Mouse (Mus musculus): ENCODE measurements around the gene Hadh. TPM values are rescaled to one million over a fixed set of nuclear protein-coding genes. Genes with fewer than 3 reads are reported as not detected.

Hadh gene
- polyA plus RNA-seq, 1 experiment from 2014 or later = 142 TPM

DNA sequence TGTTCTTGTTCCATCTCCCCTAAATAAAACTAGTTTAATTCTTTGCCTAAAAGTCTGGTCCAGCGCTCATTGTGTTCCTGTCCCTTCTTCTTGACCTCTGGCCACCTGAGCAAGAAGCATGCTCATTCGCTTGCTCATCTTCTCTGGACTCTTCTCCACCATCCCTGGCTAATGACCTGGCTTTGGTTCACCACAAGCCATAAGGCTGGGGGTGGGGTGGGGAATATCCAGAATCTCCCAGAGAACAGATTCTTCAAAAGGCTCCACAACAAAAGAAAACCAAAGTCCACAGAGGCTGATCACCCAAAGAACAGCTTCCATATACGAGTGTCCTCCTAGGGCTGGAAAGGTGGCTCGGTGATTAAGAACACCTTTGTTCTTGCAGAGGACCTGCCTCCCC, 16.9 kb downstream of the Hadh start:
- Histone ChIP-seq H3K9ac (no peak overlapping the region), H3K36me3 (peaks cover 21% of the 10 kb centered on the region), H3K4me2 (no peak overlapping the region), H3K4me1 (replicated peaks) (peaks cover 51% of the 10 kb centered on the region), H3K9me3 (replicated peaks) (peaks cover 8% of the 10 kb centered on the region; the same call in 1 of the 2 replicates), H3K27ac (ENCODE audit: poor library complexity, severe bottlenecking) (no peak overlapping the region), H3K27me3 (replicated peaks) (no peaks in the 10 kb centered on the region), H3K4me3 (no peak overlapping the region)
- WGBS = 94% methylated on average over 4 of the region's 4 CpGs
- ATAC-seq (ENCODE audit: insufficient number of reproducible peaks, low FRiP score) = no peak

DNA sequence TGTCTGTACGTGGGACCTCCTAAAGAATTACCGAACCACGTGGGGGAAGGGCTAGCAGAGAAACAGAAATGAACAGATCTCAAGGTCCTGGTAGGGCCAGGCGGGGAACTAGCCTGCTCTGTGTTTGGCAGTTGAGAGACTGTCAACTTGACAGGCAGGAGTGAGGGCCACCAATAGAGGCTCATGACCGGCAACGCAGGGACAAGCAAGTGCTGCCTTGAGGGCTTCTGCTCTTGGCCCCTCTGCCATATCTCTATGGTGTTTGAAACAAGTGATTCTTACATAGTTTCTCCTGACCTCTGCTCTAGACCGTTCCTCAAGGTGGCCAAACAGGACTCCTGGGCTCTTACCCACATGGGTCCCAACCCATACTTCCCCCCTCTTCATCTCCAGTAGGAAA, 20.3 kb downstream of the Hadh start:
- Histone ChIP-seq H3K9ac (no peak overlapping the region), H3K4me2 (no peak overlapping the region), H3K36me3 (peaks cover 46% of the 10 kb centered on the region), H3K4me1 (replicated peaks) (peaks cover 42% of the 10 kb centered on the region), H3K27me3 (replicated peaks) (no peaks in the 10 kb centered on the region), H3K27ac (ENCODE audit: poor library complexity, severe bottlenecking) (no peak overlapping the region), H3K4me3 (no peak overlapping the region), H3K9me3 (replicated peaks) (peaks cover 8% of the 10 kb centered on the region; the same call in 1 of the 2 replicates)
- ATAC-seq (ENCODE audit: insufficient number of reproducible peaks, low FRiP score) = peak; percentile 30; the same call in 1 of the 2 replicates
- WGBS = 54% methylated on average over 7 of the region's 7 CpGs

DNA sequence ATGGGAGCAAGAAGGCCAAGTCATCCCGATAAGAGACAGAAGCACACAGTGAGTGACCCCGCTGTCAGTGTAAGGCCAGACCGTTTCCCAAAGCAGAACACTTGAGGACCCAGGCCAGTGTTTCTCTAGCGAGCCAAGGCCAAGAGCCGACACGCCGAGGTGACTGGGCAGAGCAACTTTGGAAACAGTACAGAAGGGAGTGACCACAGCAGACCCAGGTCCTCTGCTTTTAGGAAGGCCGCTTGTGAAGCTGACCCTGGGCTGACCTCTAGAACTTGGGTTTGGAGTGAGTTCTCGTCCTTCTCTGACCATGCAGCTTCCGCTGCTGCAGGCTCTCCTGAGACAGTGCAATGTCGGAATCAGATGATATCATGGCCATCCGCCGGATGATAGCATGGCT, 20.9 kb downstream of the Hadh start:
- H3K27ac ChIP-seq (ENCODE audit: poor library complexity, severe bottlenecking) = no peak overlapping the region

DNA sequence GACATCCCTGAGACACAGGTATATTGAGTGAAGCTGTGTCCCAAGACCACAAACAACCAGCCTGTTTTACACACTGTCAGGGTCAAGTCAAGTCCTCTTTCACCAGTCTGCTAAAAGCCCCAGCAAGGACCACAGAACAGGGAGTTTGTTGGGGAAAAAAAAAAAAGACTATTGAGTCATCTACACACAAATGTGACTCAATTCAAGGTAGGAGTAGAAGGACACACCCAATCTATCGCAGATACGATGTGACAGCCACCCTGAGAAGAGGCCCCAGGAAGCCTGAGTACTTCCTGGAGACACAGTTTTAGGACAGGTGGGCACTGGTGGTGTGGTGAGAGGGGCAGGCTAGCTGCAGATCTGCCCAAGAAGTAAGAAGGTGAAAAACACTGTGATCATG, 21.6 kb downstream of the Hadh start:
- Histone ChIP-seq H3K4me2 (no peak overlapping the region), H3K9ac (no peak overlapping the region), H3K36me3 (peaks cover 48% of the 10 kb centered on the region), H3K4me3 (no peak overlapping the region), H3K27me3 (replicated peaks) (no peaks in the 10 kb centered on the region), H3K4me1 (replicated peaks) (peaks cover 45% of the 10 kb centered on the region), H3K27ac (ENCODE audit: poor library complexity, severe bottlenecking) (no peak overlapping the region), H3K9me3 (replicated peaks) (peaks cover 5% of the 10 kb centered on the region; the same call in 1 of the 2 replicates)
- WGBS = 81% methylated on average over 2 of the region's 2 CpGs
- no peak for ATAC-seq (ENCODE audit: insufficient number of reproducible peaks, low FRiP score)

More for the DNA sequence above, 20.9 kb downstream of the Hadh start:
- peaks cover 47% of the 10 kb centered on the region for H3K4me1 ChIP-seq (replicated peaks)
- ATAC-seq (ENCODE audit: insufficient number of reproducible peaks, low FRiP score) = no peak
- 61% methylated on average over 13 of the region's 13 CpGs for WGBS
- H3K36me3 ChIP-seq = peaks cover 50% of the 10 kb centered on the region
- peaks cover 8% of the 10 kb centered on the region; the same call in 1 of the 2 replicates for H3K9me3 ChIP-seq (replicated peaks)
- H3K9ac ChIP-seq = no peak overlapping the region
- no peaks in the 10 kb centered on the region for H3K27me3 ChIP-seq (replicated peaks)
- 0 out of 2 replicates have a peak overlapping the region, but pooled peaks have one; percentile 0 for H3K4me2 ChIP-seq
- no peak overlapping the region for H3K4me3 ChIP-seq

DNA sequence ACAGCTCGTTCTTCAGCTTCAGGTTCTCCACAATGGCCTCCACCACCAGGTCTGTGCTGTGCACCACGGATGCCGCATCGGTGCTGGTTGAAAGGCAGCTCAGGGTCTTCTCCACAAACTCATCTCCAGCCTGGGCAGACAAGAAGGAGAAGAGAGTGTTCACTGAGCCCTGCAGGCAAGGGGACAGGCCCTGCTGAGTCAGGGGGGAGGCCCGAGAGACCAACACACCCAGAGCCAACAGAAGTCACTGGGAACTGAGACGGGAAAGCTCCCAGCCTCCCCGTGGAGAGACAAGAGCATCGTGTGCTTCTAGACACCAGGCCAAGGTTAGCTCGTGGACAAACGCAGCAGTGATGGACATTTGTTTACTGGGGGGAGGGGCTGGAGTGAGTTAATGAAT, 23.5 kb downstream of the Hadh start:
- no peak overlapping the region for H3K9ac ChIP-seq
- H3K4me3 ChIP-seq = no peak overlapping the region
- no peak overlapping the region for H3K4me2 ChIP-seq
- peaks cover 54% of the 10 kb centered on the region for H3K4me1 ChIP-seq (replicated peaks)
- WGBS = 86% methylated on average over 10 of the region's 10 CpGs
- no peak for ATAC-seq (ENCODE audit: insufficient number of reproducible peaks, low FRiP score)
- peaks cover 45% of the 10 kb centered on the region for H3K36me3 ChIP-seq
- no peak overlapping the region for H3K27ac ChIP-seq (ENCODE audit: poor library complexity, severe bottlenecking)
- no peaks in the 10 kb centered on the region for H3K27me3 ChIP-seq (replicated peaks)
- no peaks in the 10 kb centered on the region for H3K9me3 ChIP-seq (replicated peaks)

DNA sequence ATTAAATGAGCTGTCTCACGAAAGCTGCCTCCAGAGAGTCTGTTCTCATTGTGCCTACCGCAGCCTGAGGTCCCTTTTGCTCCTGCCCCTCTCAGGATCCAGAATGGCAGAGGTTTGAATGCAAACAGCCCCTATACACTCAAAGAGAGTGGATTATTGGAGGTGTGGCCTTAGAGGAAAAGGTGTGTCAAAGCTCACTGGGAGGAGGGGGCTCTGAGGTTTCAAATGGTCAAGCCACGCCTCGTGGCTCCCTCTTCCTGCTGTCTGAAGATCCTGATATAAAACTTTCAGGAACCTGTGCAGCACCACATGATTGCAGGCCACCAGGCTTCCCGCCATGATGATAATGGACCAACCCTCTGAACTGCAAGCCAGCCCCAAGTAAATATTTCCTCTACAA, 24.1 kb downstream of the Hadh start:
- H3K36me3 ChIP-seq = peaks cover 50% of the 10 kb centered on the region
- H3K4me1 ChIP-seq (replicated peaks) = peaks cover 52% of the 10 kb centered on the region
- no peak overlapping the region for H3K4me3 ChIP-seq
- WGBS = 80% methylated on average over 5 of the region's 5 CpGs
- H3K27ac ChIP-seq (ENCODE audit: poor library complexity, severe bottlenecking) = no peak overlapping the region
- H3K9me3 ChIP-seq (replicated peaks) = no peaks in the 10 kb centered on the region
- no peaks in the 10 kb centered on the region for H3K27me3 ChIP-seq (replicated peaks)
- H3K4me2 ChIP-seq = no peak overlapping the region
- ATAC-seq (ENCODE audit: insufficient number of reproducible peaks, low FRiP score) = no peak
- no peak overlapping the region for H3K9ac ChIP-seq

DNA sequence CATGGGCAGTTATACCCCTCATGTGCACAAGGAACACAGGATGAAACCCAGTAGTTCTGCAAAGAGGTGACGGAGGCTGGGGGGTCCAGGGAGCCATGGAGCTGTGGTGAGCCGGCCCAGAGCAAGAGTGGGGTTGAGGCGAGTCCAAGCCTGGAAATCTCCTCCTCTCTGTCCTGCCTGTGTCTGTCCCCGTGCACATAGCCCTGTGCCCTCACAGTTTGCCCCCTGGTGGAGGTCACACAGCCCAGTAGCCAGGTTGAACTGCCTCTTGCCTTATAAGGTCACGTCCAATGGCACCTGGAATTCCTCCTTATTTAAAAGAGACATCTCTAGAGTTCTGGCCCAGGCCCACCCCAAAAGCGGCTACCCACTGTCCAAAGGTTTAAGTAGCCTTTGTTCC, 24.5 kb downstream of the Hadh start:
- Histone ChIP-seq H3K36me3 (peaks cover 51% of the 10 kb centered on the region), H3K9ac (no peak overlapping the region), H3K27me3 (replicated peaks) (no peaks in the 10 kb centered on the region), H3K4me1 (replicated peaks) (peaks cover 48% of the 10 kb centered on the region), H3K4me2 (no peak overlapping the region), H3K4me3 (no peak overlapping the region), H3K9me3 (replicated peaks) (no peaks in the 10 kb centered on the region), H3K27ac (ENCODE audit: poor library complexity, severe bottlenecking) (no peak overlapping the region)
- ATAC-seq (ENCODE audit: insufficient number of reproducible peaks, low FRiP score) = no peak
- WGBS = 64% methylated on average over 6 of the region's 6 CpGs

DNA sequence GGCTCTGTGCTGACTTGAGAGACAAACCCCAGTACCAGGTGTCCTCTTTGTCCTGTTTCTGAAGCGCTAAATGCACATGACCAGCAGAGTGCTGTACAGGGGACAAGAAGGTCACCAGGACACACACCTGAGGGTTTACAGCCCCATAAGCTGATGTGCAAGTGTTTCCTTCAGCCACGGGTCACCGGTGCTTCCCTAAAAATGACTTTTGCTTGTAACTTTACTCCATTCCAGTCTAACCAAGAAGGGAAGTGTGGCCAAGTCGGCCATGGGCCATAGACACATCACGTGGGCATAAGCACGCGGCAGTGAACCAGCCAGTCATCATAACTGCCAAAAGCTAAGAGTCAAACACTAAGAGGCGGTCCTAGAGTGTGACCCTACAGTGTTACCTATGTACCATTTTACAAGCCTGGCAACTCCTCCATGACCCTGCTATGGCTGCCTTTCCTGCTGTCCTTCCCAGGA, 25.3 kb downstream of the Hadh start:
- Histone ChIP-seq H3K36me3 (peaks cover 60% of the 10 kb centered on the region), H3K4me1 (replicated peaks) (peaks cover 40% of the 10 kb centered on the region), H3K4me2 (no peak overlapping the region), H3K4me3 (no peak overlapping the region), H3K9me3 (replicated peaks) (no peaks in the 10 kb centered on the region), H3K9ac (no peak overlapping the region), H3K27ac (ENCODE audit: poor library complexity, severe bottlenecking) (peak overlapping the region; percentile 5; the same call in 1 of the 2 replicates), H3K27me3 (replicated peaks) (no peaks in the 10 kb centered on the region)
- no peak for ATAC-seq (ENCODE audit: insufficient number of reproducible peaks, low FRiP score)
- 89% methylated on average over 8 of the region's 8 CpGs for WGBS

DNA sequence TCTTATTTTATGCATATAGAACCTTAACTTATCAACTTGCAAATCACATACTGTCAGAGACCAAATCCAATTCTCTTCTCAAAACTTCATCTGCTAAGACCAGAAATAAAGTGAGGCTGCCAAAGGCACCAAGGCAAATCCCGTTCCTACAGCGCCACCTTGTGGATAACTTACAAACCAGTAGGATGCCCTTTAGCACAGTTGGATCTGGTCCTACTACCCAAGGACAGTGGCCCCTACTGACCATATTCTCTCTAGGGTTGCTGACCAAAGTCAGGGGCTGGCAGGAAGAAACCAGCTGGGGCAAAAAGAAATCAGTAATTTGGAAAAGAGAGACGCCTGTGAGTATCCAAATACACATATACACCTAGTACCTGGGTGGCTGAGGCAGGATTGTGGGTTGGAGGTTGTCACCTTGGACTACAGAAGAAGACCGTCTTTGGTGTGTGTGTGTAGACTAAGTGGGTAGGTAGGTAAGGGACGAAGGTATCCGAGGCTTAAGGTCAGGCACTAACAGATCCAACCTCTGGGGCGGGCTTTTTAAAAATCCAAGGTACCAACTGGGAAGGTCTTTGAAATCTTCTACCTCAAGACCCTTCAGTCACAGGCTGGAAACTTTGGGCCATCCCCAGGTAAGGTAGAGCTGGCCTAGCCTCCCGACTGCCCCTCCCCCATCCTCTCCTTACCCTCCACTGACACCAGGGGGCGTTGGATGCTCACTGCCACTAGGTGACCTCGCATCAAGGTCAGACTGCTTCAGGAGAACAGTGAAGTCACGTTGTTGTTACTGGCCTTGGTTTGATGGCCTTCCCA, 25.9 kb downstream of the Hadh start:
- Histone ChIP-seq H3K9me3 (replicated peaks) (no peaks in the 10 kb centered on the region), H3K9ac (no peak overlapping the region), H3K4me1 (replicated peaks) (peaks cover 34% of the 10 kb centered on the region), H3K36me3 (peaks cover 65% of the 10 kb centered on the region), H3K27ac (ENCODE audit: poor library complexity, severe bottlenecking) (peak overlapping the region; percentile 5; the same call in 1 of the 2 replicates), H3K27me3 (replicated peaks) (no peaks in the 10 kb centered on the region), H3K4me2 (no peak overlapping the region), H3K4me3 (no peak overlapping the region)
- ATAC-seq (ENCODE audit: insufficient number of reproducible peaks, low FRiP score) = 0 out of 2 replicates have a peak, but pooled peaks have one; percentile 38
- WGBS = 54% methylated on average over 11 of the region's 11 CpGs

DNA sequence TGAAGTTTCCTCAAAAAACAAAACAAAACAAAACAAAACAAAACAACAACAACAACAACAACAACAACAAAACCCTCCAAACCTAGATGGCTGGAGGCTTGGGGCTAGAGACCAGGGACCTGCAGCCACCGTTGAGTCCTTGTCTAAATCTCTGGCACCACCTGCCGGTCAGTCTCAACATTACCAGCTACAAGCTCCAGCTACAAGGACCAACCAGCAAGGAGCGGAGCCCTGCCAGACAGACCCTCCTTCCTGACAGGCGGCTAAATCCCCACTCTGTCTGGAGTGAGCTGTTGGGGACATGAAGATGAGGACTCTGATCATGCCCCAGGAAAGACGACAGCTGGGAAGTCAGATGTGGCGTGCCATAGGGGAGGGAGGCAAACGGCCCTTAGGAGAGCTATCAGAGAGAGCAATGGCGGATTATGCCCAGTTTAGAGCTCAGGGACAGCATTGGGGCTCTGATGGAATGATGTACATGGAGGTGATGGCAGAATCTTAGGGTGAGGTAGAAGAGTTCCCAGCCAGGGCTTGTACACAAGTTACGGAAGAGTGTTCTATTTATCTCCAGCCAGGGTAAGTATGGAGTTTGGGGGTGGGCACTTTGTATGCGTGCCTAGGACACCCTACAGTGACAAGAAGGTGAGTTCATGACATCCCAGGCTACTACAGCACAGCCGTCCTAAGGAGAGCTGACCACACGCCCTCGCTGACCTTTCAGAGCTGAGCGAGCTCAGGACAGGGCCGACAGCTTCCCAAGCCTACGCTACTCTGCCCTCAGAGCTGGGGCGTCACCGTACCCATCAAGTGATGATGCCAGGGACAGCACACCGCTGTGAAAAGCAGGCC, 33.9 kb downstream of the Hadh start:
- WGBS = 58% methylated on average over 19 of the region's 19 CpGs
- Histone ChIP-seq H3K4me2 (no peak overlapping the region), H3K4me3 (no peak overlapping the region), H3K36me3 (peaks cover 66% of the 10 kb centered on the region), H3K4me1 (replicated peaks) (0 out of 2 replicates have a peak, but pooled peaks cover 4% of the 10 kb centered on the region), H3K9ac (no peak overlapping the region), H3K27me3 (replicated peaks) (no peaks in the 10 kb centered on the region), H3K9me3 (replicated peaks) (no peaks in the 10 kb centered on the region), H3K27ac (ENCODE audit: poor library complexity, severe bottlenecking) (no peak overlapping the region)
- 0 out of 2 replicates have a peak, but pooled peaks have one; percentile 17 for ATAC-seq (ENCODE audit: insufficient number of reproducible peaks, low FRiP score)

DNA sequence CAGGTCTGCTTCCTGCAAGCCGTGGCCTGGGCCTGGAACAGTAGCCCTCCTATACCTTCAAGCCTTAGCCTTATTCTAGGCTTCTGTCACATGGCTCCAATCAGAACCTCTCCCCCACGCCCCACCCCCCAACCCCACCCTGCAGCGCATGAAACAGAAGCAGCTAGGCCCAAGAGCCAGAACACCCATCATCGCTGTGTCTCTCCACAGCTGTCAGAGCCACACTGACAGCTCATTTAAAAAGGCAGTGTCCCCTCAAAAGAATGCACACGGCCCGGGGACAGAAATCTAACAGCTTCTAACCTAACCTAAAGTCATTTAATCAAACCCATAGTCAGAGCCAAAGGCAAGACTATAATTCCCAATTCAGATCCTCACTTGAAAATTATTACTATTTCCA, 34.8 kb downstream of the Hadh start:
- no peak for ATAC-seq (ENCODE audit: insufficient number of reproducible peaks, low FRiP score)

More for the DNA sequence above, 34.8 kb downstream of the Hadh start:
- Histone ChIP-seq H3K9me3 (replicated peaks) (no peaks in the 10 kb centered on the region), H3K9ac (no peak overlapping the region), H3K27me3 (replicated peaks) (no peaks in the 10 kb centered on the region), H3K36me3 (peaks cover 64% of the 10 kb centered on the region), H3K4me1 (replicated peaks) (0 out of 2 replicates have a peak, but pooled peaks cover 4% of the 10 kb centered on the region), H3K27ac (ENCODE audit: poor library complexity, severe bottlenecking) (no peak overlapping the region), H3K4me3 (no peak overlapping the region), H3K4me2 (no peak overlapping the region)
- WGBS = 72% methylated on average over 6 of the region's 6 CpGs

All from heart, embryonic 12.5 days (tissue).